Mouse (Mus musculus): ENCODE measurements around the gene Rdh19. TPM values are rescaled to one million over a fixed set of nuclear protein-coding genes. Genes with fewer than 3 reads are reported as not detected.
"Not testable (repeated sequence)": the region's sequence is repeated elsewhere in the genome, so short reads cannot be mapped to it uniquely, and the experiment has no call there.

Rdh19 gene
- total and polyA plus RNA-seq, 2 experiments from 2014 or later = not detected

- Histone ChIP-seq H3K4me3 (ENCODE audit: low read depth, low read length) (no peak overlapping the region), H3K9ac (replicated peaks; ENCODE audit: low read length, poor library complexity, severe bottlenecking) (no peak overlapping the region), H3K9me3 (ENCODE audit: low read length) (no peaks in the 10 kb centered on the region), H3K36me3 (ENCODE audit: insufficient read depth, low read length) (no peaks in the 10 kb centered on the region), H3K27me3 (ENCODE audit: insufficient read depth, low read length) (no peaks in the 10 kb centered on the region), H3K27ac (ENCODE audit: low read depth, low read length) (no peak overlapping the region), H3K4me1 (ENCODE audit: insufficient read depth, low read length) (no peaks in the 10 kb centered on the region), H3K4me2 (ENCODE audit: low read depth, low read length, poor library complexity, severe bottlenecking) (no peak overlapping the region)
- TF ChIP-seq CTCF (IDR thresholded peaks at IDR 0.05) = no peak
- ATAC-seq (ENCODE audit: low FRiP score) = no peak
- no peak for DNase-seq (ENCODE audit: low spot score)
- WGBS = 83% methylated on average over 1 of the region's 1 CpGs
These were observed 41.8 kb downstream of the Rdh19 start for GRCm38 (mm10) chr10:127891481-127891880.

GRCm38 (mm10) chr10:127893163-127894022 lies 43.7 kb downstream of the Rdh19 start:
- DNase-seq (ENCODE audit: low spot score); H3K4me3 ChIP-seq (ENCODE audit: low read depth, low read length); H3K9ac ChIP-seq (replicated peaks; ENCODE audit: low read length, poor library complexity, severe bottlenecking); ATAC-seq (ENCODE audit: low FRiP score); H3K4me1 ChIP-seq (ENCODE audit: insufficient read depth, low read length); H3K27ac ChIP-seq (ENCODE audit: low read depth, low read length); H3K36me3 ChIP-seq (ENCODE audit: insufficient read depth, low read length); H3K27me3 ChIP-seq (ENCODE audit: insufficient read depth, low read length); H3K9me3 ChIP-seq (ENCODE audit: low read length); H3K4me2 ChIP-seq (ENCODE audit: low read depth, low read length, poor library complexity, severe bottlenecking): not testable (repeated sequence)
- 60% methylated on average over 5 of the region's 5 CpGs for WGBS

GRCm38 (mm10) chr10:127896705-127897104 lies 47.0 kb downstream of the Rdh19 start:
- H3K36me3 ChIP-seq (ENCODE audit: insufficient read depth, low read length) = no peaks in the 10 kb centered on the region
- DNase-seq (ENCODE audit: low spot score) (no peak), ATAC-seq (ENCODE audit: low FRiP score) (no peak)
- 72% methylated on average over 5 of the region's 5 CpGs for WGBS
- no peak overlapping the region for H3K4me2 ChIP-seq (ENCODE audit: low read depth, low read length, poor library complexity, severe bottlenecking)
- no peak for TF ChIP-seq CTCF (IDR thresholded peaks at IDR 0.05)
- no peaks in the 10 kb centered on the region for H3K9me3 ChIP-seq (ENCODE audit: low read length)
- no peak overlapping the region for H3K9ac ChIP-seq (replicated peaks; ENCODE audit: low read length, poor library complexity, severe bottlenecking)
- no peaks in the 10 kb centered on the region for H3K4me1 ChIP-seq (ENCODE audit: insufficient read depth, low read length)
- no peaks in the 10 kb centered on the region for H3K27me3 ChIP-seq (ENCODE audit: insufficient read depth, low read length)
- H3K27ac ChIP-seq (ENCODE audit: low read depth, low read length) = no peak overlapping the region
- H3K4me3 ChIP-seq (ENCODE audit: low read depth, low read length) = no peak overlapping the region

GRCm38 (mm10) chr10:127897506-127897905 lies 47.8 kb downstream of the Rdh19 start:
- Histone ChIP-seq H3K4me3 (ENCODE audit: low read depth, low read length) (no peak overlapping the region), H3K4me2 (ENCODE audit: low read depth, low read length, poor library complexity, severe bottlenecking) (no peak overlapping the region), H3K27ac (ENCODE audit: low read depth, low read length) (no peak overlapping the region), H3K9me3 (ENCODE audit: low read length) (no peaks in the 10 kb centered on the region), H3K9ac (replicated peaks; ENCODE audit: low read length, poor library complexity, severe bottlenecking) (no peak overlapping the region), H3K27me3 (ENCODE audit: insufficient read depth, low read length) (no peaks in the 10 kb centered on the region), H3K36me3 (ENCODE audit: insufficient read depth, low read length) (no peaks in the 10 kb centered on the region), H3K4me1 (ENCODE audit: insufficient read depth, low read length) (no peaks in the 10 kb centered on the region)
- no peak for TF ChIP-seq CTCF (IDR thresholded peaks at IDR 0.05)
- 86% methylated on average over 3 of the region's 3 CpGs for WGBS
- DNase-seq (ENCODE audit: low spot score) (no peak), ATAC-seq (ENCODE audit: low FRiP score) (no peak)

GRCm38 (mm10) chr10:127898218-127898617 lies 48.5 kb downstream of the Rdh19 start, which contains the start of gene Sdr9c7:
Sdr9c7 (plus strand) TSS chr10:127898518.
- H3K9me3 ChIP-seq (ENCODE audit: low read length) = no peaks in the 10 kb centered on the region
- WGBS = 89% methylated on average over 2 of the region's 2 CpGs
- no peaks in the 10 kb centered on the region for H3K36me3 ChIP-seq (ENCODE audit: insufficient read depth, low read length)
- H3K4me1 ChIP-seq (ENCODE audit: insufficient read depth, low read length) = no peaks in the 10 kb centered on the region
- no peak within 1 kb of the TSS for H3K9ac ChIP-seq (replicated peaks; ENCODE audit: low read length, poor library complexity, severe bottlenecking)
- H3K27me3 ChIP-seq (ENCODE audit: insufficient read depth, low read length) = no peaks in the 10 kb centered on the region
- ATAC-seq (ENCODE audit: low FRiP score) = no peak
- no peak for DNase-seq (ENCODE audit: low spot score)
- no peak within 1 kb of the TSS for H3K27ac ChIP-seq (ENCODE audit: low read depth, low read length)
- H3K4me2 ChIP-seq (ENCODE audit: low read depth, low read length, poor library complexity, severe bottlenecking) = no peak within 1 kb of the TSS
- H3K4me3 ChIP-seq (ENCODE audit: low read depth, low read length) = no peak within 1 kb of the TSS
- TF ChIP-seq CTCF (IDR thresholded peaks at IDR 0.05) = no peak

DNA sequence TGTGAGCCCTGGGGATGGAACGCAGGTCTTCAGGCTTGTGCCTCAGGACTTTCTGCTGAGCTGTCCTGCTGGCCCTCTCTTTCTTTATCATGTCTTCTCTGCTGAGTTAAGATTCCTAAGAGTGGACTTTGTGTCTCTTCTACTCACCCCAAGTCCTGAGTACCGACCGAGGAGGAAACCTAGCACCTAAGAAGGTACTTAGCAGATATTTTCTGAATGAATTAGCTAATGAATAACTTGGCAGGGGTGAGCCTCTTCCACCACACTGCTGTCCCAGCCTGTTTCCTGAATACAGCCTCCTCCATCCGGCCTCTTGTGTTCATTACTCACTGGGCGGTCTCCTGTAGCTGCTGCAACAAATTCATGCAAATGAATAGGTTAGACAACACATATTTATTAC lies 50.1 kb downstream of the Rdh19 start:
- Histone ChIP-seq H3K27me3 (ENCODE audit: insufficient read depth, low read length) (no peaks in the 10 kb centered on the region), H3K9ac (replicated peaks; ENCODE audit: low read length, poor library complexity, severe bottlenecking) (no peak overlapping the region), H3K4me1 (ENCODE audit: insufficient read depth, low read length) (no peaks in the 10 kb centered on the region), H3K4me3 (ENCODE audit: low read depth, low read length) (no peak overlapping the region), H3K27ac (ENCODE audit: low read depth, low read length) (no peak overlapping the region), H3K9me3 (ENCODE audit: low read length) (no peaks in the 10 kb centered on the region), H3K36me3 (ENCODE audit: insufficient read depth, low read length) (no peaks in the 10 kb centered on the region), H3K4me2 (ENCODE audit: low read depth, low read length, poor library complexity, severe bottlenecking) (no peak overlapping the region)
- no peak for TF ChIP-seq CTCF (IDR thresholded peaks at IDR 0.05)
- DNase-seq (ENCODE audit: low spot score) (no peak), ATAC-seq (ENCODE audit: low FRiP score) (no peak)
- WGBS = 84% methylated on average over 5 of the region's 5 CpGs
